Mouse (Mus musculus) heart, postnatal 0 days (tissue): ENCODE measurements around the gene Parp11. TPM values are rescaled to one million over a fixed set of nuclear protein-coding genes. Genes with fewer than 3 reads are reported as not detected.

Experiments
- ATAC-seq: fragments of 200-750 bp; cut with Nextera tagmentation; 2 replicates; pipeline ENCODE4 v1.8.0; 2017; ENCODE audit warnings: low read depth, moderate number of reproducible peaks, moderate library complexity; ENCODE audit not compliant: insufficient read depth
- DNase-seq: peaks from one replicate; pipeline ENCODE4 v3.0.0-alpha.2; 2016; ENCODE audit warnings: low spot score
- H3K27ac ChIP-seq: fragments of 300-500 bp; sonication (generic); 2 replicates; pipeline ENCODE4 v1.5.1; 2014; ENCODE audit warnings: low read depth, mild to moderate bottlenecking
- H3K27me3 ChIP-seq: fragments of 300-500 bp; sonication (generic); 2 replicates; pipeline ENCODE4 v1.6.1; 2014; ENCODE audit warnings: low read length, mixed read lengths; ENCODE audit not compliant: control insufficient read depth, insufficient read depth
- H3K36me3 ChIP-seq: fragments of 300-500 bp; sonication (generic); replicated peaks from 2 replicates; pipeline ENCODE4 v1.6.1; 2014; ENCODE audit warnings: low read length, mixed read lengths; ENCODE audit not compliant: control insufficient read depth, insufficient read depth
- H3K4me1 ChIP-seq: fragments of 300-500 bp; sonication (generic); 2 replicates; pipeline ENCODE4 v1.6.1; 2014; ENCODE audit warnings: antibody characterized with exemption; ENCODE audit not compliant: control insufficient read depth, insufficient read depth
- H3K4me2 ChIP-seq: fragments of 300-500 bp; sonication (generic); 2 replicates; pipeline ENCODE4 v1.6.1; 2014; ENCODE audit warnings: low read depth, mild to moderate bottlenecking, low read length, moderate library complexity
- H3K4me3 ChIP-seq: fragments of 300-500 bp; sonication (generic); 2 replicates; pipeline ENCODE4 v1.5.1; 2014; ENCODE audit warnings: low read depth, low read length
- H3K9ac ChIP-seq: fragments of 300-500 bp; sonication (generic); replicated peaks from 2 replicates; pipeline ENCODE4 v1.6.1; 2014; ENCODE audit warnings: low read depth, low read length, mixed read lengths
- H3K9me3 ChIP-seq: fragments of 300-500 bp; sonication (generic); replicated peaks from 2 replicates; pipeline ENCODE4 v1.6.1; 2016; ENCODE audit warnings: low read length; ENCODE audit not compliant: control insufficient read depth
- CTCF ChIP-seq: IDR thresholded peaks from 2 replicates; pipeline ENCODE4 v1.5.1; 2016; ENCODE audit warnings: antibody characterized with exemption, control low read depth, low read depth
- EP300 ChIP-seq: IDR thresholded peaks from 2 replicates; pipeline ENCODE4 v1.6.1; 2016; ENCODE audit warnings: antibody characterized with exemption, low read depth
- WGBS: fragments of 180-500 bp; shearing (Covaris S2); extraction: QIAGEN DNeasy Blood & Tissue Kit; methylation state at CpG from one replicate; pipeline ENCODE4 v1.1.7; 2014; 5-methylcytosine and 5-hydroxymethylcytosine counted together
- polyA plus RNA-seq: library from polyadenylated mRNA; unstranded; fragments of >200 nt; fragmentation: Nextera tagmentation; extraction: Ambion mirVana; gene quantifications from 2 replicates; pipeline ENCODE4 v1.2.1, GENCODE M21; 2015
- total RNA-seq: library from RNA; depleted of rRNA; stranded (reverse); fragments of >200 nt; gene quantifications from 2 replicates; pipeline ENCODE4 v1.2.3, GENCODE M21; 2014; ENCODE audit warnings: low replicate concordance; rRNA removed

Gene Parp11
- total RNA-seq (7.6 and 11.9 TPM in 2 replicates), polyA plus RNA-seq (8.4 and 8.8 TPM in 2 replicates)

- H3K36me3 ChIP-seq, result no peaks in the 10 kb centered on the region
- H3K9ac ChIP-seq, result no peak within 1 kb of the TSS
- peak within 1 kb of the TSS; percentile 44 for H3K4me2 ChIP-seq
- H3K27ac ChIP-seq, result no peak within 1 kb of the TSS
- H3K27me3 ChIP-seq, result 0 out of 2 replicates have a peak, but pooled peaks cover 16% of the 10 kb centered on the region
- H3K4me1 ChIP-seq, result peaks cover 4% of the 10 kb centered on the region; the same call in 1 of the 2 replicates
- peak; percentile 58 for DNase-seq
- 10% methylated on average over 8 of the region's 8 CpGs for WGBS
- H3K4me3 ChIP-seq, result peak within 1 kb of the TSS; percentile 25; the same call in 1 of the 2 replicates
- TF ChIP-seq CTCF (peak; percentile 91), EP300 (no peak)
- ATAC-seq, result no peak
- H3K9me3 ChIP-seq, result no peaks in the 10 kb centered on the region
Observed at GRCm38 (mm10) chr6:127446436-127446890, at the start of gene Parp11. Gene Parp11 (plus strand): TSS chr6:127446840.

GRCm38 (mm10) chr6:127398073-127398472 is 48.6 kb upstream of the Parp11 start:
- DNase-seq (no peak), ATAC-seq (no peak)
- no peaks in the 10 kb centered on the region for H3K9me3 ChIP-seq
- no peaks in the 10 kb centered on the region for H3K4me1 ChIP-seq
- WGBS, result 38% methylated on average over 2 of the region's 2 CpGs
- no peak overlapping the region for H3K27ac ChIP-seq
- no peak overlapping the region for H3K4me2 ChIP-seq
- no peaks in the 10 kb centered on the region for H3K36me3 ChIP-seq
- TF ChIP-seq EP300 (no peak), CTCF (no peak)
- no peak overlapping the region for H3K9ac ChIP-seq
- H3K4me3 ChIP-seq, result no peak overlapping the region
- H3K27me3 ChIP-seq, result no peaks in the 10 kb centered on the region

GRCm38 (mm10) chr6:127401419-127401818 is 45.2 kb upstream of the Parp11 start:
- H3K4me1 ChIP-seq, result no peaks in the 10 kb centered on the region
- WGBS, result 40% methylated on average over 3 of the region's 3 CpGs

GRCm38 (mm10) chr6:127404070-127404810 is 42.4 kb upstream of the Parp11 start:
- Histone ChIP-seq H3K36me3 (no peaks in the 10 kb centered on the region), H3K9me3 (no peaks in the 10 kb centered on the region), H3K27me3 (no peaks in the 10 kb centered on the region), H3K4me2 (no peak overlapping the region), H3K27ac (no peak overlapping the region), H3K4me1 (no peaks in the 10 kb centered on the region), H3K9ac (no peak overlapping the region), H3K4me3 (no peak overlapping the region)
- no peak for TF ChIP-seq EP300
- no peak for TF ChIP-seq CTCF
- WGBS, result 57% methylated on average over 13 of the region's 13 CpGs
- ATAC-seq (no peak), DNase-seq (no peak)

More at GRCm38 (mm10) chr6:127401419-127401818, 45.2 kb upstream of the Parp11 start:
- H3K9ac ChIP-seq, result no peak overlapping the region
- TF ChIP-seq EP300 (no peak), CTCF (no peak)
- H3K4me3 ChIP-seq, result no peak overlapping the region
- H3K27me3 ChIP-seq, result no peaks in the 10 kb centered on the region
- ATAC-seq, result no peak
- no peak overlapping the region for H3K4me2 ChIP-seq
- no peak for DNase-seq
- no peak overlapping the region for H3K27ac ChIP-seq
- H3K36me3 ChIP-seq, result no peaks in the 10 kb centered on the region
- H3K9me3 ChIP-seq, result no peaks in the 10 kb centered on the region

GRCm38 (mm10) chr6:127405682-127406081 is 41.0 kb upstream of the Parp11 start:
- WGBS, result 74% methylated on average over 7 of the region's 7 CpGs
- Histone ChIP-seq H3K27me3 (no peaks in the 10 kb centered on the region), H3K4me3 (no peak overlapping the region), H3K9ac (no peak overlapping the region), H3K27ac (no peak overlapping the region), H3K36me3 (no peaks in the 10 kb centered on the region), H3K4me2 (no peak overlapping the region), H3K4me1 (no peaks in the 10 kb centered on the region), H3K9me3 (no peaks in the 10 kb centered on the region)
- no peak for TF ChIP-seq EP300
- no peak for TF ChIP-seq CTCF
- DNase-seq, result no peak
- no peak for ATAC-seq
